Mouse (Mus musculus): ENCODE data around the gene Alox12b. TPM values are rescaled to one million over a fixed set of nuclear protein-coding genes. Genes with fewer than 3 reads are reported as not detected.

Alox12b gene
- polyA plus RNA-seq, 1 experiment from 2014 or later: not detected

GRCm38 (mm10) chr11:69125852-69125918 is 31.1 kb upstream of the Alox12b start, which contains the start of gene Aloxe3:
Aloxe3 (plus strand) TSS chr11:69125896.
- no peak for ATAC-seq

GRCm38 (mm10) chr11:69125919-69126705 is 30.7 kb upstream of the Alox12b start:
- 8% methylated on average over 20 of the region's 20 CpGs for WGBS
- peak overlapping the region; percentile 59 for H3K4me2 ChIP-seq (replicated peaks; ENCODE audit: low read depth, low read length)
- H3K4me3 ChIP-seq (ENCODE audit: low read depth, low read length): peak overlapping the region; percentile 40
- DNase-seq (ENCODE audit: low spot score) (peak; percentile 28), ATAC-seq (no peak)
- H3K9me3 ChIP-seq (ENCODE audit: low read length): no peaks in the 10 kb centered on the region
- TF ChIP-seq EP300 (IDR thresholded peaks at IDR 0.05) (no peak), CTCF (IDR thresholded peaks at IDR 0.05) (no peak)
- H3K9ac ChIP-seq (replicated peaks; ENCODE audit: low read depth): no peak overlapping the region
- no peaks in the 10 kb centered on the region for H3K27me3 ChIP-seq (replicated peaks; ENCODE audit: insufficient read depth, low read length)
- H3K27ac ChIP-seq (ENCODE audit: low read length): no peak overlapping the region
- H3K36me3 ChIP-seq (ENCODE audit: insufficient read depth, low read length): no peaks in the 10 kb centered on the region
- H3K4me1 ChIP-seq (ENCODE audit: insufficient read depth, low read depth, low read length): peaks cover 9% of the 10 kb centered on the region; the same call in 1 of the 2 replicates

More at GRCm38 (mm10) chr11:69125852-69125918, 31.1 kb upstream of the Alox12b start, which contains the start of gene Aloxe3:
- H3K9me3 ChIP-seq (ENCODE audit: low read length): no peaks in the 10 kb centered on the region
- no peak for DNase-seq (ENCODE audit: low spot score)
- no peaks in the 10 kb centered on the region for H3K27me3 ChIP-seq (replicated peaks; ENCODE audit: insufficient read depth, low read length)
- peaks cover 12% of the 10 kb centered on the region; the same call in 1 of the 2 replicates for H3K4me1 ChIP-seq (ENCODE audit: insufficient read depth, low read depth, low read length)
- WGBS: 0% methylated on average over 3 of the region's 3 CpGs
- 0 out of 2 replicates have a peak within 1 kb of the TSS, but pooled peaks have one; percentile 6 for H3K9ac ChIP-seq (replicated peaks; ENCODE audit: low read depth)
- H3K27ac ChIP-seq (ENCODE audit: low read length): peak within 1 kb of the TSS; percentile 74
- peak within 1 kb of the TSS; percentile 59 for H3K4me2 ChIP-seq (replicated peaks; ENCODE audit: low read depth, low read length)
- H3K4me3 ChIP-seq (ENCODE audit: low read depth, low read length): peak within 1 kb of the TSS; percentile 40
- TF ChIP-seq EP300 (IDR thresholded peaks at IDR 0.05): no peak
- TF ChIP-seq CTCF (IDR thresholded peaks at IDR 0.05): no peak
- no peaks in the 10 kb centered on the region for H3K36me3 ChIP-seq (ENCODE audit: insufficient read depth, low read length)

GRCm38 (mm10) chr11:69126706-69127095 is 30.1 kb upstream of the Alox12b start:
- no peak overlapping the region for H3K27ac ChIP-seq (ENCODE audit: low read length)
- H3K4me3 ChIP-seq (ENCODE audit: low read depth, low read length): no peak overlapping the region
- no peak for DNase-seq (ENCODE audit: low spot score)
- peaks cover 6% of the 10 kb centered on the region; the same call in 1 of the 2 replicates for H3K4me1 ChIP-seq (ENCODE audit: insufficient read depth, low read depth, low read length)
- no peaks in the 10 kb centered on the region for H3K36me3 ChIP-seq (ENCODE audit: insufficient read depth, low read length)
- H3K9ac ChIP-seq (replicated peaks; ENCODE audit: low read depth): no peak overlapping the region
- TF ChIP-seq EP300 (IDR thresholded peaks at IDR 0.05): no peak
- no peak for TF ChIP-seq CTCF (IDR thresholded peaks at IDR 0.05)
- no peaks in the 10 kb centered on the region for H3K9me3 ChIP-seq (ENCODE audit: low read length)
- WGBS: 46% methylated on average over 2 of the region's 2 CpGs
- no peak overlapping the region; the same call in 1 of the 2 replicates for H3K4me2 ChIP-seq (replicated peaks; ENCODE audit: low read depth, low read length)
- ATAC-seq: no peak
- H3K27me3 ChIP-seq (replicated peaks; ENCODE audit: insufficient read depth, low read length): no peaks in the 10 kb centered on the region

- peaks cover 6% of the 10 kb centered on the region; the same call in 1 of the 2 replicates for H3K4me1 ChIP-seq (ENCODE audit: insufficient read depth, low read depth, low read length)
- H3K27ac ChIP-seq (ENCODE audit: low read length): no peak overlapping the region
- no peak for TF ChIP-seq CTCF (IDR thresholded peaks at IDR 0.05)
- no peak overlapping the region for H3K4me3 ChIP-seq (ENCODE audit: low read depth, low read length)
- no peak overlapping the region for H3K4me2 ChIP-seq (replicated peaks; ENCODE audit: low read depth, low read length)
- no peak for DNase-seq (ENCODE audit: low spot score)
- no peak overlapping the region for H3K9ac ChIP-seq (replicated peaks; ENCODE audit: low read depth)
- no peaks in the 10 kb centered on the region for H3K36me3 ChIP-seq (ENCODE audit: insufficient read depth, low read length)
- H3K27me3 ChIP-seq (replicated peaks; ENCODE audit: insufficient read depth, low read length): no peaks in the 10 kb centered on the region
- ATAC-seq: no peak
- H3K9me3 ChIP-seq (ENCODE audit: low read length): no peaks in the 10 kb centered on the region
- WGBS: 50% methylated on average over 8 of the region's 8 CpGs
These were observed 28.2 kb upstream of the Alox12b start for GRCm38 (mm10) chr11:69128426-69129122.

- Histone ChIP-seq H3K4me3 (ENCODE audit: low read depth, low read length) (0 out of 2 replicates have a peak overlapping the region, but pooled peaks have one; percentile 29), H3K9me3 (ENCODE audit: low read length) (no peaks in the 10 kb centered on the region), H3K36me3 (ENCODE audit: insufficient read depth, low read length) (no peaks in the 10 kb centered on the region), H3K4me1 (ENCODE audit: insufficient read depth, low read depth, low read length) (peaks cover 11% of the 10 kb centered on the region), H3K27ac (ENCODE audit: low read length) (no peak overlapping the region), H3K4me2 (replicated peaks; ENCODE audit: low read depth, low read length) (peak overlapping the region; percentile 64), H3K27me3 (replicated peaks; ENCODE audit: insufficient read depth, low read length) (no peaks in the 10 kb centered on the region), H3K9ac (replicated peaks; ENCODE audit: low read depth) (no peak overlapping the region)
- TF ChIP-seq CTCF (IDR thresholded peaks at IDR 0.05) (no peak), EP300 (IDR thresholded peaks at IDR 0.05) (no peak)
- ATAC-seq (peak; percentile 61), DNase-seq (ENCODE audit: low spot score) (peak; percentile 73)
- WGBS: 24% methylated on average over 5 of the region's 5 CpGs
These were observed 23.2 kb upstream of the Alox12b start for GRCm38 (mm10) chr11:69133566-69133922.

- H3K4me3 ChIP-seq (ENCODE audit: low read depth, low read length): peak overlapping the region; percentile 29
- DNase-seq (ENCODE audit: low spot score): peak; percentile 84
- peak overlapping the region; percentile 64 for H3K4me2 ChIP-seq (replicated peaks; ENCODE audit: low read depth, low read length)
- peak; percentile 79 for ATAC-seq
- H3K27me3 ChIP-seq (replicated peaks; ENCODE audit: insufficient read depth, low read length): no peaks in the 10 kb centered on the region
- H3K27ac ChIP-seq (ENCODE audit: low read length): peak overlapping the region; percentile 11; the same call in 1 of the 2 replicates
- H3K4me1 ChIP-seq (ENCODE audit: insufficient read depth, low read depth, low read length): peaks cover 11% of the 10 kb centered on the region
- 2% methylated on average over 34 of the region's 34 CpGs for WGBS
- TF ChIP-seq EP300 (IDR thresholded peaks at IDR 0.05) (no peak), CTCF (IDR thresholded peaks at IDR 0.05) (peak; percentile 72)
- H3K36me3 ChIP-seq (ENCODE audit: insufficient read depth, low read length): no peaks in the 10 kb centered on the region
- H3K9ac ChIP-seq (replicated peaks; ENCODE audit: low read depth): 0 out of 2 replicates have a peak overlapping the region, but pooled peaks have one; percentile 16
- no peaks in the 10 kb centered on the region for H3K9me3 ChIP-seq (ENCODE audit: low read length)
These were observed 22.7 kb upstream of the Alox12b start for GRCm38 (mm10) chr11:69133923-69134621.

Measured in lung, postnatal 0 days (tissue).